Mouse (Mus musculus): ENCODE measurements around the gene Chd6. TPM values are rescaled to one million over a fixed set of nuclear protein-coding genes. Genes with fewer than 3 reads are reported as not detected.
A peak's percentile ranks its signal among the peaks of the same experiment; 100 is the strongest.

Gene Chd6
- total and polyA plus RNA-seq, 2 experiments from 2014 or later, result 20.7 to 61.0 TPM

GRCm38 (mm10) chr2:160918154-160918929 lies 190.5 kb downstream of the Chd6 start:
- no peak; the same call in 1 of the 2 replicates for ATAC-seq
- 52% methylated on average over 8 of the region's 8 CpGs for WGBS
- Histone ChIP-seq H3K4me3 (ENCODE audit: low read depth, low read length) (no peak overlapping the region), H3K9me3 (ENCODE audit: low read length) (peaks cover 5% of the 10 kb centered on the region; the same call in 1 of the 2 replicates), H3K27ac (ENCODE audit: low read depth, low read length) (no peak overlapping the region), H3K4me2 (ENCODE audit: low read depth) (no peak overlapping the region), H3K4me1 (ENCODE audit: insufficient read depth) (peaks cover 4% of the 10 kb centered on the region; the same call in 1 of the 2 replicates), H3K27me3 (ENCODE audit: insufficient read depth, low read length) (no peaks in the 10 kb centered on the region; the same call in 1 of the 2 replicates), H3K36me3 (ENCODE audit: insufficient read depth) (no peaks in the 10 kb centered on the region), H3K9ac (no peak overlapping the region)
- TF ChIP-seq CTCF (IDR thresholded peaks at IDR 0.05; ENCODE audit: low read depth), result no peak
- no peak for DNase-seq

- no peak overlapping the region for H3K4me3 ChIP-seq (ENCODE audit: low read depth, low read length)
- no peak for TF ChIP-seq CTCF (IDR thresholded peaks at IDR 0.05; ENCODE audit: low read depth)
- H3K9ac ChIP-seq, result no peak overlapping the region
- H3K27me3 ChIP-seq (ENCODE audit: insufficient read depth, low read length), result peaks cover 10% of the 10 kb centered on the region; the same call in 1 of the 2 replicates
- H3K4me2 ChIP-seq (ENCODE audit: low read depth), result no peak overlapping the region
- no peak for ATAC-seq
- peaks cover 4% of the 10 kb centered on the region; the same call in 1 of the 2 replicates for H3K4me1 ChIP-seq (ENCODE audit: insufficient read depth)
- WGBS, result 88% methylated on average over 3 of the region's 3 CpGs
- no peak for DNase-seq
- H3K27ac ChIP-seq (ENCODE audit: low read depth, low read length), result no peak overlapping the region
- no peaks in the 10 kb centered on the region for H3K36me3 ChIP-seq (ENCODE audit: insufficient read depth)
- peaks cover 3% of the 10 kb centered on the region; the same call in 1 of the 2 replicates for H3K9me3 ChIP-seq (ENCODE audit: low read length)
Observed at GRCm38 (mm10) chr2:160917313-160917712, 191.6 kb downstream of the Chd6 start.

GRCm38 (mm10) chr2:160916714-160917113 lies 192.2 kb downstream of the Chd6 start:
- H3K4me1 ChIP-seq (ENCODE audit: insufficient read depth), result peaks cover 4% of the 10 kb centered on the region; the same call in 1 of the 2 replicates
- peaks cover 16% of the 10 kb centered on the region; the same call in 1 of the 2 replicates for H3K27me3 ChIP-seq (ENCODE audit: insufficient read depth, low read length)
- H3K9ac ChIP-seq, result no peak overlapping the region
- no peak overlapping the region for H3K27ac ChIP-seq (ENCODE audit: low read depth, low read length)
- ATAC-seq (no peak), DNase-seq (no peak)
- 48% methylated on average over 8 of the region's 8 CpGs for WGBS
- H3K36me3 ChIP-seq (ENCODE audit: insufficient read depth), result no peaks in the 10 kb centered on the region
- no peak overlapping the region for H3K4me2 ChIP-seq (ENCODE audit: low read depth)
- TF ChIP-seq CTCF (IDR thresholded peaks at IDR 0.05; ENCODE audit: low read depth), result no peak
- H3K4me3 ChIP-seq (ENCODE audit: low read depth, low read length), result no peak overlapping the region
- H3K9me3 ChIP-seq (ENCODE audit: low read length), result no peaks in the 10 kb centered on the region

DNA sequence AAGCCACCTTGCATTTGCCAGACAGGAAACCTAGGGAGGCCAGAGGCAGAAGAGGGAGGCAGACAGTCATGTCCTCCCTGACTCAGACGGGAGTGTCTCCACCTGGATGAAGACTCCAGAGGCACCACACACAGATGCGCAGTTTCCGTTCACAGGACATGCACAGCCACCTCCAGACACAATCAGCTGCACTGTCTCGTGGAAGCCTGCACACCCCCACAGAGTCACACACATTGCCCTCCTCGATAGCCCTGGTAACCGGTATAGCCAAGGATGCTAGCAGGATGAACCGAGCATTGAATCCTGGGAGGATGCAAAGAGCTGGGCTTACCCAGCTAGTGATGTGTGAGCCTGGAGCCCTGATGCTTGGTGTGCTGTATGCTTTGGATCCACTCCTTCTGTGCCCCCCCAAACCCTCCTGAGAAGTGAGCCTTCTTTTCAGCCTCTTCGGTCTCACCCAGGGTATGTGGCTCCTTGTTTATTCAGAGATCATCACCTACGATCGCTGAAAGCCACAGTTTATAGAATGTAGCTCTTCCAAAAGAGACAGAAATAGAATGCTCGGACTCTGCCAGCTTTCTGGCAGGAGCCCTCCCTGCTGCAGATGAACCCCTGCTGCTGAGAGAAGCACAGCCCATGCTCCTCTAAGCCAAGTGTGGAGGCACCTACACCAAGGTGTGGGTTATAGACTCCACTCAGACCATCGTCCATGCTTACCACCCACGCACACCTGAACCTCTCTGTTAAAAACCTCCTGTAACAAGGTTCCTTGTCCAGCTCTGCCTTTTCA lies 192.9 kb downstream of the Chd6 start:
- no peak for TF ChIP-seq CTCF (IDR thresholded peaks at IDR 0.05; ENCODE audit: low read depth)
- Histone ChIP-seq H3K36me3 (ENCODE audit: insufficient read depth) (no peaks in the 10 kb centered on the region), H3K27me3 (ENCODE audit: insufficient read depth, low read length) (peaks cover 21% of the 10 kb centered on the region), H3K27ac (ENCODE audit: low read depth, low read length) (no peak overlapping the region), H3K4me1 (ENCODE audit: insufficient read depth) (peaks cover 4% of the 10 kb centered on the region; the same call in 1 of the 2 replicates), H3K9ac (no peak overlapping the region), H3K9me3 (ENCODE audit: low read length) (no peaks in the 10 kb centered on the region), H3K4me3 (ENCODE audit: low read depth, low read length) (no peak overlapping the region), H3K4me2 (ENCODE audit: low read depth) (no peak overlapping the region)
- ATAC-seq (no peak), DNase-seq (no peak)
- WGBS, result 70% methylated on average over 13 of the region's 13 CpGs

- no peaks in the 10 kb centered on the region for H3K36me3 ChIP-seq (ENCODE audit: insufficient read depth)
- ATAC-seq (no peak), DNase-seq (no peak)
- peaks cover 4% of the 10 kb centered on the region; the same call in 1 of the 2 replicates for H3K4me1 ChIP-seq (ENCODE audit: insufficient read depth)
- no peak overlapping the region for H3K9ac ChIP-seq
- H3K27me3 ChIP-seq (ENCODE audit: insufficient read depth, low read length), result peaks cover 31% of the 10 kb centered on the region
- no peak overlapping the region for H3K4me3 ChIP-seq (ENCODE audit: low read depth, low read length)
- no peak overlapping the region for H3K4me2 ChIP-seq (ENCODE audit: low read depth)
- WGBS, result 83% methylated on average over 9 of the region's 9 CpGs
- TF ChIP-seq CTCF (IDR thresholded peaks at IDR 0.05; ENCODE audit: low read depth), result no peak
- H3K9me3 ChIP-seq (ENCODE audit: low read length), result no peaks in the 10 kb centered on the region
- no peak overlapping the region for H3K27ac ChIP-seq (ENCODE audit: low read depth, low read length)
Observed at GRCm38 (mm10) chr2:160914656-160915055, 194.2 kb downstream of the Chd6 start.

DNA sequence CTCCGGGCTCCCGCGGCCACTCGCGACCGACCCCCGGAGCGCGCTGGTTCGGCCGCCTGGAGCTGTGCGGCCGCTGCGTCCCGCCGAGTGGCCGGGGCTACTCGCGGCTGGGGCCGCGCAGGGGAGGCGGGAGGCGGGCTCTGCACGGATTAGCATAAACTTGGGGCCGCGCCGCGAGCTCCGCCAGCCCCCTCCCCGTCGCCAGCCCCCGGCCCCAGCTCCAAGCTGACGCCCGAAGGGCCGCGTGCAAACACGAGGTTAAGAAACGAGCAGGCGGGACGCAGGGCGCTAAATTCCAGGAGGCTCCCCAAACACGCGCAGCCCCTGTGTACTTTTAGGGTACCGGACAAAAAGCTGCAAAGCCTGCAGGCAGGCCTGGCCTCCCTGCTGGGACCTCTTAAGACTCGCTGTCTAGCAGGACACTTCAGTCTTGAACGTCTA lies 196.6 kb downstream of the Chd6 start, which contains the start of gene Emilin3:
Gene Emilin3 (minus strand): TSS at position 98 of the 441 bp plus-strand sequence.
- peaks cover 31% of the 10 kb centered on the region for H3K27me3 ChIP-seq (ENCODE audit: insufficient read depth, low read length)
- peaks cover 4% of the 10 kb centered on the region; the same call in 1 of the 2 replicates for H3K4me1 ChIP-seq (ENCODE audit: insufficient read depth)
- DNase-seq (peak; percentile 21), ATAC-seq (peak; percentile 32)
- 1% methylated on average over 30 of the region's 46 CpGs for WGBS
- H3K4me2 ChIP-seq (ENCODE audit: low read depth), result peak within 1 kb of the TSS; percentile 67
- H3K4me3 ChIP-seq (ENCODE audit: low read depth, low read length), result peak within 1 kb of the TSS; percentile 40
- no peak for TF ChIP-seq CTCF (IDR thresholded peaks at IDR 0.05; ENCODE audit: low read depth)
- H3K36me3 ChIP-seq (ENCODE audit: insufficient read depth), result no peaks in the 10 kb centered on the region
- no peak within 1 kb of the TSS for H3K27ac ChIP-seq (ENCODE audit: low read depth, low read length)
- H3K9me3 ChIP-seq (ENCODE audit: low read length), result no peaks in the 10 kb centered on the region
- H3K9ac ChIP-seq, result peak within 1 kb of the TSS; percentile 35
